Mouse (Mus musculus): Measurements from ENCODE around the gene Commd1. TPM values are rescaled to one million over a fixed set of nuclear protein-coding genes. Genes with fewer than 3 reads are reported as not detected.

Gene Commd1
- total RNA-seq (2023), result 10 to 100 TPM; 42.8 to 49.6 TPM

DNA sequence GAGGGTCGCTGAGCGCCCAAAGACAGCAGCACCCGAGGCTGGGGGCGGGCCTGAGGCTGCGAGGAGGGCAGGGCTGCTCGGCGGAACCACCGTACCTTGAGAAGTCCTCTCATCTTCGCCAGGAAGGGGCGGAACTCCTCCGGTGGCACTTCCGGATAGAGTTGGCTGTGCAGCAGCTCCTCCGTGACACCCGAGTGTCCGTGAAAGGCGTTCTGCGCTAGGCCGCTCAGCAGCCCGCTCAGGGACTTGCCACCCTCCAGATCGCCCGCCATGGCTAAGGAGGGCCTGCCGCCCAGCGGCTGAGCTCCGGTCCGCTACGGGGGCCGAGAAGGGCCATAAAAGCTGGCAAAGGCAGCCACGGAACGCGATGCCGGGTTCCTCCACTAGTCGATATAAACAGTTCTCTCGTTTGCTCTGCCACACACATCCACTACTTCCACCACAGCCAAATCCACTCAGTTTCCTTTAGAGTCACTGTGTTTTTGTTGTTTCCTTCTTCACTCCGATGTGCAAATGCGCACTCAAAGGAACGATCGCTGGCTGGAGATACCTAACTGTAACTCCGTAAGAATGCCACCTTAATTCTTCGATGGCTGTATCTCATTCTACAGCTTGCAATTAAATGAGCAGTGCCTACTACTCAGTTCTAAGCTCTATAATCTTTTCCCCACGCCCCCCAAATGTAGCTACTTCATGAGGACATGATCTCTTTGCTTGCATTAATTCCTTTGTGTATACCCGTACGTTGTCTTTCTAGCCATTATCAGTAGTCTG, at the start of gene Commd1, which contains the start of gene Gm28048:
Gene Commd1 (minus strand): TSS at position 399 of the 774 bp plus-strand sequence.
Gene Gm28048 (minus strand): TSS at position 107 of the 774 bp plus-strand sequence.

DNA sequence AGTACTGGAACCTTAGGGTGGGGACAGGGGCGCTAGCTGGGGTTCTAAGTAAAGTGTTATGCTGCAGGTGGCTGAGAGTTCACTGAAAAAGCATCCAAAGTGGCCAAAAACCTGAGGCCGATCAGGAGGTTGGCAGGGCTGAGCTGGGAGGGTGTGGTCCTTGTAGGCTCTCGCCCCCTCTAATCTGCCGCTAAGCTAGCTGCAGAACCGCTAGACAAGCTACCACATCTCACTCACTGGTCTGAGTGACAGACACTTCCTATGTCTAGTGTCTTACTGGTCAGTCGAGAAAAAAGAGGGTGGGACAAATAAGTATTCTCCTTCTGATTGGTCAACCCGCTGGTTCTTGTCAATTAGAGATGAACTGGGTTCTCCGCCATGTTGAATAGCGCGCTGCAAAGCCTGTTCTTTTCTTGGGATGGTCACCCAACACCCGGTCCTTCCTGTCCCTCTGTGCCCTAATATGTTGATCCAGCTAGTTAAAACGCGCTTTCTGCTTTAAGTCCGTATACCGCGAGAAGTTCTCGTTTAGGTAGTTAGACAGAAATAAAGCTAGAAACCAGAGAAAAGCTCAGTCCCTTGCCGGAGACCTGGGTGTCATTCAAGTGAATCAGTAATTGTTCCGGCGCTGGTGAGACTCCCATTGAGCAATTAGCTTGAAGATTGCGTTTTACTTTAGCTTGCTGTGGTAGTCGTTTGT, 25.4 kb upstream of the Commd1 start, which contains the start of gene Fam161a:
Gene Fam161a (plus strand): TSS at position 51 of the 700 bp plus-strand sequence.

DNA sequence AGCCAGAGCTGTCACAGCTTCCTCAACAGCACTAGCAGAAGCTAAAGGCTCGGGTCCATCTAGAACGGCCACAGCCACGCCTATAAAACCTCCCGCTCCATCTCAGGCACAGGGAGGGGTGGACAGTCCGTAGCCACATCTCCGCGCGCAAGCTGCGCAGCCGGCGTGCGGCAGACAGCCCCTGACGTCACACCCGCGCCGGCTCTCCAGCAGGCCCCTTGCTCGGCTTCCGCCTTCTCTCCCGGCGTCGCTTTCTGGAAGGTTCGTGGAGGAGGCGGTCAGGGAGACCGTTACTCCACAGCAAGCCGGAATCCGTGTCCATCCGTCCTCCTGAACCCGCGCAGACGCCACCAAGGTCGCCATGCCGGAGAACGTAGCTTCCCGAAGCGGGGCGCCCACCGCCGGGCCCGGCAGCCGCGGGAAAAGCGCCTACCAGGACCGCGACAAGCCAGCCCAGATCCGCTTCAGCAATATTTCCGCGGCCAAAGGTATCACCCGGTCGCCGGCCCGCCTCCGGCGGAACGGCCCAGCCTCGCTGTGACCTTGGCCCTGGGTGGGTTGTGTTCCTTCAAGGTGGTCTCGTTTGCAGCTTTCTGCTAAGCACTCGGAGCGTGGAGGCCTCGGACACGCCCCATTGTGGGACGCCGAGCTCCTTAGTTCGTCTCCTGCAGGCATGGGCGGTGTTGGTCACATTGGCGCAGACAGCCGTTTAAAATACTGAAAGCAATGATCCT, 8.4 kb upstream of the Commd1 start, which contains the start of gene Cct4:
Gene Cct4 (plus strand): TSS at position 127 of the 734 bp plus-strand sequence.

DNA sequence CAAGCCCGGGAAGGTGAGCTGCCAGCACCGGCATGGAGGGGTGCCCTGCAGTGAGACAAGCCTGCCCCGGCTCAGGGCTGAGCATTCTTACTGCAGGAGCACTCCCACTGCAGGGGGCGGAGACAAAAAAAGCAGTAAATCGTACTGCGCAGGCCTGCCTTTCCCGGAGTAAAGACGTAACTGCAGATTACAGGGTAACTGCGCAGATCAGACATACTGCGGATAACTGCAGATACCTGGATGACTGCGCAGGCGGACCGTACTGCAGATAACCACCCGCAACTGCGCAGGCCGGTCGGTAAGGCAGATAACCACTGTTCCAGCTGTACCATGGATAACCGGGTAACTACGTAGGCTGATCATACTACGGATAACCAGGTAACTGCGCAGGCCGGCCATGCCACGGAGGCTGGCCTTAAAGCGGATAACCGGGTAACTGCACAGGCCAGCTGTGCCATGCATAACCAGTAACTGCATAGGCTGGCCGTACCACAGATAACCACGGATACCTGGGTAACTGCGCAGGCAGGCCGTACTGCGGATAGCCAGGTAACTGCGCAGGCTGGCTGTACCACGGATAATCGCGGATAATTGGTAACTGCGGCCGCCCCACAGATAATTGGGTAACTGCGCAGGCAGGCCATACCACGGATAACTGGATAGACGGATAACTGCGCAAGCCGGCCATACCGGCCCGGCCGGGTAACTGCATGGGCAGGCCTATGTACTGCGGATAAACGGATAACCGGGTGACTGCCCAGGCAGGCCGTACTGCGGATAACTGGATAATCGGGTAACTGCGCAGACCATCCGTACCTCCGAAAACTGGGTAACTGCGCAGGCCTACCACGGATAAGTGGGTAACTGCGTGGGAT, 10.1 kb downstream of the Commd1 start, which contains the start of gene Zrsr1:
Gene Zrsr1 (plus strand): TSS at position 171 of the 875 bp plus-strand sequence.

DNA sequence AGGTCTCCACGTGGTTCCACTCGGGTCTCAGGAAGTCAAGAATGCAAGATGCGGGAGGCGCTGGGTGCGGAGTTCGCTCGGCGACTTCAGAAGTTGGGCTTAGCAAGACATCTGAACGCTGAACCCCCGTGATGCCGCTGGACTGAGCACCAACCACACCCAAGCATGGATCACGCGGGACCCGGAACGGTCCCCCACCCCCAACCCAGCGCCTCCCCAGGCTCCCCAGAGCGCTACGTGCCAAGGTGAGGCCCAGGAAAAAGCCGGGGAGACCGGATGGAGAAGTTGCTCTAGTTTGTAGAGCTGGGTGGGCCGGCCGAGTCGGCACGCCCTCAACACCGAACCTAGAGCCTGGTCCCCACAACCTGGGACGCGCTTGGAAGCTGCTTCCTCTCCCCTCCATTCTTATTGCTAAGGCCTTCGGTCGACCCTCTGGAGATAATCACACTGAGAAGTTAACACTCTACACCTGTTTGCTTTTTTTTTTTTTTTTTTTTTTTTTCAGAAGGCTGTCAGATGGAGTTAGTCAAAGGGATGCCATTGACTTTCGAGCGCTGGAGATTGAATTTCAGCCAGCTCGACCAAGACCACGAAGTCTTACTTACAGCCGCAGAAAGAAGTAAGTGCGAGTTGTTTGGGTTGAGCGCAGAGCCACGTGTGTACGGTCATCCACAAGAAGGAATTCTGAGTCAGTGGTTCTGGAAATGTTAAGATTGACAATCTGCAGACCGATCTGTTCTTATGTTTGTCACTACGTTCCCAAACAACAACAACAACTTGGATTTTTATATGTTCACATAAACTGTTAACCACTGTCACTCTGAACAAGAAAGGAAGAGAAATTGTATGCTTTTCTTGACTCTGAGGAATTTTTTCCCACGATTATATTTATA, 121.6 kb downstream of the Commd1 start, which contains the start of gene B3gnt2:
Gene B3gnt2 (minus strand): TSS at position 627 of the 893 bp plus-strand sequence.

Other genes with a start within 250 kb of the Commd1 start
- 10 to 100 TPM; 71.6 to 75.2 TPM for gene B3gnt2, start 121.4 kb downstream of the Commd1 start, total RNA-seq (2023)
- gene Zrsr1, start 10.4 kb downstream of the Commd1 start, total RNA-seq (2023), result 10 to 100 TPM; 42.0 to 42.7 TPM
- gene Gm28048, start 292 bp downstream of the Commd1 start, total RNA-seq (2023), result 10 to 100 TPM; 57.4 to 64.4 TPM
- 100 to 1,000 TPM; 210 to 220 TPM for gene Cct4, start 8.1 kb upstream of the Commd1 start, total RNA-seq (2023)
- 1 to 10 TPM; 6.3 to 7.2 TPM for gene Fam161a, start 25.1 kb upstream of the Commd1 start, total RNA-seq (2023)

All from B cell, adult 67 days (primary cell).